Mouse (Mus musculus) lung, postnatal 0 days (tissue): Measurements from ENCODE around the gene Ddr2.

Experiments used
- CTCF ChIP-seq: IDR thresholded peaks from 2 replicates; pipeline ENCODE4 v1.5.1; 2016; ENCODE audit warnings: antibody characterized with exemption, mild to moderate bottlenecking
- EP300 ChIP-seq: IDR thresholded peaks from 2 replicates; pipeline ENCODE4 v1.6.1; 2016; ENCODE audit warnings: antibody characterized with exemption, mild to moderate bottlenecking, control low read depth

- TF ChIP-seq CTCF (no peak), EP300 (no peak)
Observed at GRCm38 (mm10) chr1:170086631-170087030, 23.9 kb downstream of the Ddr2 start.
